Mouse (Mus musculus): ENCODE results near the gene Tcea2. TPM values are rescaled to one million over a fixed set of nuclear protein-coding genes. Genes with fewer than 3 reads are reported as not detected.

Tcea2 gene
- total and polyA plus RNA-seq, 3 experiments = 0.28 to 1.2 TPM; not detected in 1

GRCm38 (mm10) chr2:181721200-181721599 lies 41.1 kb downstream of the Tcea2 start:
- Histone ChIP-seq H3K4me1 (ENCODE audit: insufficient read depth, low read depth, low read length) (no peaks in the 10 kb centered on the region), H3K36me3 (replicated peaks) (no peaks in the 10 kb centered on the region), H3K4me3 (ENCODE audit: low read depth, low read length) (no peak overlapping the region), H3K27me3 (ENCODE audit: insufficient read depth, low read length) (peaks cover 8% of the 10 kb centered on the region), H3K9me3 (replicated peaks) (no peaks in the 10 kb centered on the region)
- DNase-seq (ENCODE audit: low spot score) (no peak), ATAC-seq (ENCODE audit: extremely low read depth, insufficient number of reproducible peaks, low FRiP score, poor library complexity, severe bottlenecking) (no peak)
- no peak for TF ChIP-seq POLR2AphosphoS5 (IDR thresholded peaks at IDR 0.05; ENCODE audit: insufficient replicate concordance, low read depth, low read length)
- TF ChIP-seq GATA1 (IDR thresholded peaks at IDR 0.05; ENCODE audit: borderline replicate concordance, low read length) = no peak
- TF ChIP-seq CTCF (IDR thresholded peaks at IDR 0.05; ENCODE audit: low read depth, low read length) = no peak
- no peak for TF ChIP-seq GATA2 (IDR thresholded peaks at IDR 0.05; ENCODE audit: borderline replicate concordance, low read depth, low read length)
- TF ChIP-seq TAL1 (conservative IDR thresholded peaks at IDR 0.05; ENCODE audit: low read depth, low read length) = no peak

- Histone ChIP-seq H3K36me3 (replicated peaks) (no peaks in the 10 kb centered on the region), H3K27me3 (ENCODE audit: insufficient read depth, low read length) (peaks cover 14% of the 10 kb centered on the region), H3K4me1 (ENCODE audit: insufficient read depth, low read depth, low read length) (no peaks in the 10 kb centered on the region), H3K4me3 (ENCODE audit: low read depth, low read length) (no peak overlapping the region), H3K9me3 (replicated peaks) (no peaks in the 10 kb centered on the region)
- ATAC-seq (ENCODE audit: extremely low read depth, insufficient number of reproducible peaks, low FRiP score, poor library complexity, severe bottlenecking) (no peak), DNase-seq (ENCODE audit: low spot score) (peak; percentile 4)
- TF ChIP-seq TAL1 (conservative IDR thresholded peaks at IDR 0.05; ENCODE audit: low read depth, low read length) = no peak
- TF ChIP-seq POLR2AphosphoS5 (IDR thresholded peaks at IDR 0.05; ENCODE audit: insufficient replicate concordance, low read depth, low read length) = no peak
- no peak for TF ChIP-seq GATA2 (IDR thresholded peaks at IDR 0.05; ENCODE audit: borderline replicate concordance, low read depth, low read length)
Observed at GRCm38 (mm10) chr2:181722213-181722612, 42.1 kb downstream of the Tcea2 start.

DNA sequence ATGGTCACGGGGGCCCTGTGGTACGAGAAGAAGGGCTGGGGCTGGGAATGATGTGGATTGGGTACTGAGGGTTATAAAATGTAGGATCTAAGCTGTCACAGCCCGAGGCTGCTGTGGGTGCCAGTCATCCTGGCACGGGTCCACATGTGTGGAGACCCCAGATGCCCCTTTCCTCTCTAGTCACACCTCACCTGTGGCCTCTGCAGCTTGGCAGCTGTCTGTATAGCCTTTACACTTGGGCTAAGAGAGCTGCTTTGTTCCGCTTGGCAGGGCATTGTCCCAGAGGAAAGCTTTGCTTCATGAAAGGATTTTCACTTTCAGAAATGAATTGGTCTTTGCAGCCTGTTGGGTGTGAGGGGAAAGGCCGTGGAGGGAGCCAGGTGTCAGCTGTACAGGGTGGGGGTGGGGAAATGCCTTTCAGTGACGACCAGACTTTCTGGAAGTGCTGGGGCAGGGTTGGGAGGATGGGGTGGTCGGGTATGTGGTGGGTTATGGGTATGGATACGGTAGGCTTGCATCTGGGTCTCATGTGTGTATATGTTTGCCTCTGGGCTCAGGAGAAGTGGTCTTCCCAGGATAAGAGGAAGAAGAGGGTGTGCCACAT lies 47.7 kb downstream of the Tcea2 start:
- DNase-seq (ENCODE audit: low spot score) (no peak), ATAC-seq (ENCODE audit: extremely low read depth, insufficient number of reproducible peaks, low FRiP score, poor library complexity, severe bottlenecking) (no peak)
- peaks cover 28% of the 10 kb centered on the region for H3K27me3 ChIP-seq (ENCODE audit: insufficient read depth, low read length)
- no peaks in the 10 kb centered on the region for H3K9me3 ChIP-seq (replicated peaks)
- H3K36me3 ChIP-seq (replicated peaks) = no peaks in the 10 kb centered on the region
- H3K4me1 ChIP-seq (ENCODE audit: insufficient read depth, low read depth, low read length) = no peaks in the 10 kb centered on the region
- no peak overlapping the region for H3K4me3 ChIP-seq (ENCODE audit: low read depth, low read length)
- TF ChIP-seq TAL1 (conservative IDR thresholded peaks at IDR 0.05; ENCODE audit: low read depth, low read length) (no peak), GATA1 (IDR thresholded peaks at IDR 0.05; ENCODE audit: borderline replicate concordance, low read length) (no peak), CTCF (IDR thresholded peaks at IDR 0.05; ENCODE audit: low read depth, low read length) (no peak), POLR2AphosphoS5 (IDR thresholded peaks at IDR 0.05; ENCODE audit: insufficient replicate concordance, low read depth, low read length) (no peak), GATA2 (IDR thresholded peaks at IDR 0.05; ENCODE audit: borderline replicate concordance, low read depth, low read length) (no peak)

DNA sequence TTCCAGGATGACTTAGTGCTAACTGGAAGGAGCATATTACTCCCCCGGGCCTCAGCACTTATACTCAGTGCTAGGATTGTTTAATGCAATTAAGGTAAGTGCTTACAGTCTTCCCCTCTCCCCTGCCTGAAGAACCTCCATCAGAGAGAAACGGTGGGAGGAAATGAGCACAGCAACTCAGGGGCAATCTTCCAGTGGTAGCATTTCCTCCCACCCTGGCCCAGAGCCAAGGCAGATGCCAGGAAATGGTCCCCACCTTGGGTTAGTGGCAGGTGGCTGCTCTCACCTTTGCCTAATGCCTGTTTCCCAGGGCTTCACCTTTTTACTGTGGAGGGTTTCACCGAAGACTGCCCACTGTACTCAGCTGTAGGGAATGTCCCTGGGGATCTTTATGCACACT lies 49.9 kb downstream of the Tcea2 start:
- DNase-seq (ENCODE audit: low spot score) (no peak), ATAC-seq (ENCODE audit: extremely low read depth, insufficient number of reproducible peaks, low FRiP score, poor library complexity, severe bottlenecking) (no peak)
- no peak for TF ChIP-seq CTCF (IDR thresholded peaks at IDR 0.05; ENCODE audit: low read depth, low read length)
- TF ChIP-seq POLR2AphosphoS5 (IDR thresholded peaks at IDR 0.05; ENCODE audit: insufficient replicate concordance, low read depth, low read length) = no peak
- no peak for TF ChIP-seq TAL1 (conservative IDR thresholded peaks at IDR 0.05; ENCODE audit: low read depth, low read length)
- TF ChIP-seq GATA2 (IDR thresholded peaks at IDR 0.05; ENCODE audit: borderline replicate concordance, low read depth, low read length) = no peak
- TF ChIP-seq GATA1 (IDR thresholded peaks at IDR 0.05; ENCODE audit: borderline replicate concordance, low read length) = no peak
- Histone ChIP-seq H3K36me3 (replicated peaks) (no peaks in the 10 kb centered on the region), H3K9me3 (replicated peaks) (no peaks in the 10 kb centered on the region), H3K27me3 (ENCODE audit: insufficient read depth, low read length) (peaks cover 24% of the 10 kb centered on the region), H3K4me3 (ENCODE audit: low read depth, low read length) (no peak overlapping the region), H3K4me1 (ENCODE audit: insufficient read depth, low read depth, low read length) (no peaks in the 10 kb centered on the region)

Other genes with a start within 250 kb of the Tcea2 start
- gene Zbtb46, start 220.9 kb upstream of the Tcea2 start, total RNA-seq (2014; fragmentation: Nextera tagmentation) = not detected in 2 replicates
- gene Zbtb46, start 220.9 kb upstream of the Tcea2 start, total RNA-seq (2017) = 0.23 and 0.66 TPM in 2 replicates
- gene Zbtb46, start 220.9 kb upstream of the Tcea2 start, polyA plus RNA-seq (2012) = 0.04 TPM in 1 of 2 replicates, not detected in the other
- not detected in 2 replicates for gene Abhd16b, start 187.1 kb upstream of the Tcea2 start, total RNA-seq (2014; fragmentation: Nextera tagmentation)
- not detected in 2 replicates for gene Abhd16b, start 187.1 kb upstream of the Tcea2 start, total RNA-seq (2017)
- not detected in 2 replicates for gene Abhd16b, start 187.1 kb upstream of the Tcea2 start, polyA plus RNA-seq (2012)
- 56.4 and 65.2 TPM in 2 replicates for gene Tpd52l2, start 183.2 kb upstream of the Tcea2 start, total RNA-seq (2014; fragmentation: Nextera tagmentation)
- gene Tpd52l2, start 183.2 kb upstream of the Tcea2 start, total RNA-seq (2017) = 87.1 and 89.2 TPM in 2 replicates
- 45.3 and 47.1 TPM in 2 replicates for gene Tpd52l2, start 183.2 kb upstream of the Tcea2 start, polyA plus RNA-seq (2012)
- gene Dnajc5, start 159.8 kb upstream of the Tcea2 start, total RNA-seq (2014; fragmentation: Nextera tagmentation) = 41.9 and 46.4 TPM in 2 replicates
- gene Dnajc5, start 159.8 kb upstream of the Tcea2 start, total RNA-seq (2017) = 49.5 and 52.7 TPM in 2 replicates
- 34.3 and 34.8 TPM in 2 replicates for gene Dnajc5, start 159.8 kb upstream of the Tcea2 start, polyA plus RNA-seq (2012)
- gene Uckl1, start 95.4 kb upstream of the Tcea2 start, total RNA-seq (2014; fragmentation: Nextera tagmentation) = 51.3 and 66.0 TPM in 2 replicates
- gene Uckl1, start 95.4 kb upstream of the Tcea2 start, total RNA-seq (2017) = 54.9 and 63.9 TPM in 2 replicates
- gene Uckl1, start 95.4 kb upstream of the Tcea2 start, polyA plus RNA-seq (2012) = 46.9 and 63.2 TPM in 2 replicates
- 53.1 and 60.8 TPM in 2 replicates for gene Prpf6, start 88.4 kb upstream of the Tcea2 start, total RNA-seq (2014; fragmentation: Nextera tagmentation)
- 76.4 and 91.9 TPM in 2 replicates for gene Prpf6, start 88.4 kb upstream of the Tcea2 start, total RNA-seq (2017)
- gene Prpf6, start 88.4 kb upstream of the Tcea2 start, polyA plus RNA-seq (2012) = 20.3 and 27.8 TPM in 2 replicates
- 19.9 and 40.5 TPM in 2 replicates for gene Zfp512b, start 87.5 kb upstream of the Tcea2 start, total RNA-seq (2014; fragmentation: Nextera tagmentation)
- 16.3 and 19.8 TPM in 2 replicates for gene Zfp512b, start 87.5 kb upstream of the Tcea2 start, total RNA-seq (2017)
- gene Zfp512b, start 87.5 kb upstream of the Tcea2 start, polyA plus RNA-seq (2012) = 88.2 and 90.0 TPM in 2 replicates
- 10.6 and 16.1 TPM in 2 replicates for gene Samd10, start 81.1 kb upstream of the Tcea2 start, total RNA-seq (2014; fragmentation: Nextera tagmentation)
- gene Samd10, start 81.1 kb upstream of the Tcea2 start, total RNA-seq (2017) = 2.5 and 3.1 TPM in 2 replicates
- 7.6 and 9.7 TPM in 2 replicates for gene Samd10, start 81.1 kb upstream of the Tcea2 start, polyA plus RNA-seq (2012)
- not detected in 2 replicates for gene Gm29797, start 23.3 kb upstream of the Tcea2 start, total RNA-seq (2014; fragmentation: Nextera tagmentation)
- gene Gm29797, start 23.3 kb upstream of the Tcea2 start, total RNA-seq (2017) = not detected in 2 replicates
- gene Gm29797, start 23.3 kb upstream of the Tcea2 start, polyA plus RNA-seq (2012) = 0.12 TPM in 1 of 2 replicates, not detected in the other
- gene Sox18, start 8.7 kb upstream of the Tcea2 start, total RNA-seq (2014; fragmentation: Nextera tagmentation) = not detected in 2 replicates
- 0.05 TPM in 1 of 2 replicates, not detected in the other for gene Sox18, start 8.7 kb upstream of the Tcea2 start, total RNA-seq (2017)
- 0.04 TPM in 1 of 2 replicates, not detected in the other for gene Sox18, start 8.7 kb upstream of the Tcea2 start, polyA plus RNA-seq (2012)
- gene Rgs19, start 13.7 kb downstream of the Tcea2 start, total RNA-seq (2014; fragmentation: Nextera tagmentation) = 62.5 TPM in 2 replicates
- gene Rgs19, start 13.7 kb downstream of the Tcea2 start, total RNA-seq (2017) = 49.6 and 52.4 TPM in 2 replicates
- 52.2 and 65.5 TPM in 2 replicates for gene Rgs19, start 13.7 kb downstream of the Tcea2 start, polyA plus RNA-seq (2012)
- gene Lkaaear1, start 18.1 kb downstream of the Tcea2 start, total RNA-seq (2014; fragmentation: Nextera tagmentation) = not detected in 2 replicates
- not detected in 2 replicates for gene Lkaaear1, start 18.1 kb downstream of the Tcea2 start, total RNA-seq (2017)
- gene Lkaaear1, start 18.1 kb downstream of the Tcea2 start, polyA plus RNA-seq (2012) = not detected in 2 replicates
- not detected in 2 replicates for gene Oprl1, start 34.7 kb downstream of the Tcea2 start, total RNA-seq (2014; fragmentation: Nextera tagmentation)
- gene Oprl1, start 34.7 kb downstream of the Tcea2 start, total RNA-seq (2017) = 0.23 TPM in 1 of 2 replicates, not detected in the other
- not detected in 2 replicates for gene Oprl1, start 34.7 kb downstream of the Tcea2 start, polyA plus RNA-seq (2012)
- not detected in 2 replicates for gene Myt1, start 83.0 kb downstream of the Tcea2 start, total RNA-seq (2014; fragmentation: Nextera tagmentation)
- 0.06 and 0.22 TPM in 2 replicates for gene Myt1, start 83.0 kb downstream of the Tcea2 start, total RNA-seq (2017)
- not detected in 2 replicates for gene Myt1, start 83.0 kb downstream of the Tcea2 start, polyA plus RNA-seq (2012)
- gene Pcmtd2, start 157.5 kb downstream of the Tcea2 start, total RNA-seq (2014; fragmentation: Nextera tagmentation) = 36.9 and 39.3 TPM in 2 replicates
- gene Pcmtd2, start 157.5 kb downstream of the Tcea2 start, total RNA-seq (2017) = 33.8 and 42.3 TPM in 2 replicates
- 13.1 and 17.4 TPM in 2 replicates for gene Pcmtd2, start 157.5 kb downstream of the Tcea2 start, polyA plus RNA-seq (2012)
- gene Polr3k, start 184.0 kb downstream of the Tcea2 start, total RNA-seq (2014; fragmentation: Nextera tagmentation) = 36.7 and 39.7 TPM in 2 replicates
- 46.6 and 50.3 TPM in 2 replicates for gene Polr3k, start 184.0 kb downstream of the Tcea2 start, total RNA-seq (2017)
- gene Polr3k, start 184.0 kb downstream of the Tcea2 start, polyA plus RNA-seq (2012) = 1.3 and 3.1 TPM in 2 replicates

Data from G1E (cell line).